Mouse (Mus musculus) inflammation-experienced regulatory T-cells, adult 6 months (primary cell): Measurements from ENCODE around the gene Eif4a2. TPM values are rescaled to one million over a fixed set of nuclear protein-coding genes. Genes with fewer than 3 reads are reported as not detected.

Source experiments
- ATAC-seq: one replicate; pipeline ENCODE4 v1.8.0; 2017
- polyA plus RNA-seq, 3 experiments: library from polyadenylated mRNA; unstranded; fragments of 100-300 nt; shearing (Covaris generic); gene quantifications; one replicate each; pipeline ENCODE4 v1.2.1; 2017

Gene Eif4a2
- polyA plus RNA-seq, 3 experiments from 2014 or later, result 438 to 692 (median 649) TPM

DNA sequence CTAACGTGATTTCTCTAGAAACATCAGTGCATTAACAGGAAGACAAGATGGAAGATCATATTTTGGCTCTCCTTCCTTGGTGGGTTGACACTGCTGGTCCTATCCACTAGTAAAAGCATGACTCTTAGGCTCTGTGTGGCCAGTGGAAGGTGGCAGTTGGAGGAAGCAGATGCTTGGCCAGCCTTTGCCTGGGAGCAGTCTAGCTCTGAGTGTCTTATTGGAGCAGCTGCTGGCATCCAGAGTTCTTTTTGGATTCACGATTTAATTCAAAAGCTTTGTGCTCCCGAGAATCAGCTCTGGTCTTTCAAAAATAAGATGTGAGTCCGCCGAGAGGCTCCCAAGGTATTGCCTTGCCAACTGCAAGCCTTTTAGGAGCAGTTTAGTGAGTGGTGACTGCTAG lies 38.0 kb downstream of the Eif4a2 start:
- ATAC-seq, result no peak

DNA sequence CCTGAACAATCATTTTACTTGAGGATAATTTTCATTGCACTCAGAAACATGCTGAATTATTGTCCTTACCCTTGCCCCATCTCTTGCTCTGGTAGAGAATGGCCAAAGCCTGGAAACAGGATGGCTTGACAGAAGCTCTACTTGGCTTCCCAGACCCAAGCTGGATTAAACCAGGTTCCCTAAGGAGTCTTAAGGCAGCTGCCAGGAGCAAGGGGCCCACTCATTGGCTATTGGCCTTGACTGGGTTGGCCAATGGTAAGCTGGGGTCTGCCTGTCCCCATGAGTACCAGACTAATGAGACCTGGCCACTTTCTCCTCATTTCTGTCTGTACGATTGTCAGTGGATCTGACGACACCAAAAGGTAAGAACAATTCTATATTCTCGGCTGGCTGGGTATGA lies 39.0 kb downstream of the Eif4a2 start, which contains the start of gene Adipoq:
TSS of gene Adipoq (plus strand) at position 257 of the 400 bp plus-strand sequence.
- ATAC-seq, result no peak

DNA sequence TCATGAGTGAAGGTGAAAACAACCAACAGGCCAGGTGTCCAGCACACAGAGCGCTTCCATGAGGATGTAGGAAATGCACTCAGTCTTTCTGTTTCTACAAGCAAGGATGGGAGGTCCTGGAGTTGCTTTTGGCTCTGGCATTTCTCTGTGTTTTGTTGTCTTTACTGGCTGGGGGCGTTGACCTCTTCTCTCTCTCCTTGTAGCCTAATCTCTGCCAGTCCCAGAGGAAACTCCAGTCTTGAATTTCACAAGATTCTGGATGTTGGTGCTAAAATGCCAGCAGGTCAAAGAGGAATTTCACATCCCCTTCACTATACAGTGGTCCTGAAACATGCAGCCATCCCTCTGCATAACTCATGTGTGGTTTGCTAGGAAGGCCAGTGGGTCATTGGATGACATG lies 41.7 kb downstream of the Eif4a2 start:
- ATAC-seq, result no peak

DNA sequence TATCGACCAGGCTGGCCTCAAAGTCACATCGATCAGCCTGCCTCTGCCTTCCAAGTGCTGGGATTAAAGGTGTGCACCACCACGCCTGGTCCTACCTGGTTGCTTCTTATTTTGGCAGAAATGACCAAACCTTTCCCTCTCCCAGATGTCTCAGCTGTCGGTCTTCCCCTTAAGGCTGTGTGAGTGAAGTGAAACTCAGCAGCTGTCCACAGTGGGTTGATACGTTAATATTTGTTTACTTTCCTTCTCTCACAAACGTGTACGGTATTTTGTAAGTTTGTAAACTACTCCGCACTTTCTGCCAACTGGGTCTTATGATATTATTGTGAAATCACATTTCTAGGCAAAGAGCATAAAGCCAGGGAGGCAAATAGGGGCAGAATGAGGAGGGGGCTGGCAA lies 42.2 kb downstream of the Eif4a2 start:
- no peak for ATAC-seq

DNA sequence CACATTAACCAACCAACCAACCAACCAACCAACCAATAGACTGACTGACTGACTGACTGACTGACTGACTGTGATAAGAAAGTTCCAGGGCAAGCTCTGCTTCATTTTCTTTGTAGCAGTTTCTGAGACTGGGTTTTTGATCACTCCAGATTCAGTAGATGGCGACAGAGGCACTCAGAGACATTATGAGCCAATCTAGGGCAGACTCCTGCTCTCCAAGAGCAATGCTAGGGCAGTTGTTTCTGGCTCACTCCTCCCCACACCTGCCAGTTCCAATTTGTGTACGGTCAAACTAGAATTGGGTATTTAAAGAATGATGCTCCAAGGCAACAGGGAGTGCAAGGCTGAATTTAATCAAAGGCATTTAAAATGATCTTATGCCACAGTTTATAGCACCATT lies 44.2 kb downstream of the Eif4a2 start:
- peak; percentile 83 for ATAC-seq

DNA sequence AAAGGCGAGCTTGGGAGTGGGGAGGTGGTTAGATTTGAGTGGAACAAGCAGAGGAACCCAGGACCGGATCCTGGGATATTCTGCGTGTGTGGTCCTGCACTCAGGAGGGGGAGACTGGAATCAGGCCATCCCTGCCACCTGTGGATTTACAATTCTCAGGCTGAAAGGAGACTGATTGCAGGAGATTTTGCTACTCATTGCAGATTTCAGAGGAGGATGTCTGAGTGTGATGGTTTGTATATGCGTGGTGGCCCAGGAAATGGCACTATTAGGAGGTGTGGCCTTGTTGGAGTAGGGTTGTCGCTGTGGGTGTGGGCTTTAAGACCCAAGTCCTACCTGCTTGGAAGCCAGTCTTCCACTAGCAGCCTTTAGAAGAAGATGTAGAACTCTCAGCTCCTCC lies 47.0 kb downstream of the Eif4a2 start:
- ATAC-seq, result peak; percentile 42

DNA sequence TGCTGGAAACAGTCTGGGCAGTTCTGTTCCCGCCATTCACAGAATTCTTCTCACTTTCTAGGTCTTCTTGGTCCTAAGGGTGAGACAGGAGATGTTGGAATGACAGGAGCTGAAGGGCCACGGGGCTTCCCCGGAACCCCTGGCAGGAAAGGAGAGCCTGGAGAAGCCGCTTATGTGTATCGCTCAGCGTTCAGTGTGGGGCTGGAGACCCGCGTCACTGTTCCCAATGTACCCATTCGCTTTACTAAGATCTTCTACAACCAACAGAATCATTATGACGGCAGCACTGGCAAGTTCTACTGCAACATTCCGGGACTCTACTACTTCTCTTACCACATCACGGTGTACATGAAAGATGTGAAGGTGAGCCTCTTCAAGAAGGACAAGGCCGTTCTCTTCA lies 49.8 kb downstream of the Eif4a2 start:
- ATAC-seq, result no peak

DNA sequence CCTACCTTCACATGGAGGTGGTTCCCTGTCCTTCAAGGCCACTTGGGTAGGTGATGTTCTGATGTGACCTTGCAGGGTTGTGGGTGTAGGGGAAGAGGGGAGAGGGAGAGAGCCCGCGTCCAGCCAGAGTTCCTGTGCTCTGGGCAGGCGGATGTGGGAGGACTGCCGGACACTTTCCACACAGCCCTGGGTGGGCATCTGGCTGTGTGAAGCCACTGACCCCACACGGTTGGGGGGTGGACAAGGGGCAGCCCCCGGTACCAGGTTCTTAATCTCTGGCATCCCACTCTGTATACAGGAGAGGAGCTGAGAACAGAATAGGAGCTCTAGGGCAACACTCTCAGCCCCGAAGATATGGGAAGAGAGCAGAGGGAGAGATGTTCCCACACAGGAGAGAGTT lies 51.0 kb downstream of the Eif4a2 start:
- no peak for ATAC-seq

DNA sequence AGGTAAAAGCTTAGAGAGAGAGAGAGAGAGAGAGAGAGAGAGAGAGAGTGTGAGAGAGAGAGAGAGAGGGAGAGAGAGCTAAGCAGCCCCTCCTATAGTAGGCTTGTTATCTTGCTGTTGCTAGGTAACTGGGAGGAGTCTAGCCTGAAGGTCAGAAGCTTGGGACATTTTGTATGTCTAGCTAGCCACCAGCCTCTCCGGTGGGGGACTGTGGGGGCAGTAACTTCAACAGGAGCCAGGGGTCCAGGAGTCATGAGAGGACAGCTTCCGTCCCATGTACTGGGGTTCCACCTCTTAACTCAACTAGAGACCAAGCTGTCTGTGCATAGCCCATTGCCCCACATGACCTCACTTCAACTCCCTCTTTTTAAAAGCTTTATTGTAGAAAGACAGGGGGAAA lies 51.7 kb downstream of the Eif4a2 start:
- no peak for ATAC-seq

DNA sequence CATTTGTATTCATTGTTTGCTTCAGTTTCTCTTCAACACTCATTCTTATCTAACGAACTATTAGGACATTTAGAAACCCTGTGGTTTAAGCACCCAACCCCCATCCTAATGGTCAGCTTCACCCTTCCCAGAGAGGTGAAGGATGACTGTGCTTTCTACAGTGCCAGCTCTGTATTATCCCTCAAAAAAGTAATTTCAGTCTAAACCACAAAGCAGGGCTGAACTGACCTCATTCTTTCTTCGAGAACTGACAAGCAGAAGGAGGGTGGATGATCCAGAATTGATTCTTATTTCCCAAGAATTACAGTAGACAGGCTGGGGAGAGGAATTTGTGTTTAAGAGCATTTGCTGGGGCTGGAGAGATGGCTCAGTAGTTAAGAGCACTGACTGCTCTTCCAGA lies 52.5 kb downstream of the Eif4a2 start:
- ATAC-seq, result no peak

DNA sequence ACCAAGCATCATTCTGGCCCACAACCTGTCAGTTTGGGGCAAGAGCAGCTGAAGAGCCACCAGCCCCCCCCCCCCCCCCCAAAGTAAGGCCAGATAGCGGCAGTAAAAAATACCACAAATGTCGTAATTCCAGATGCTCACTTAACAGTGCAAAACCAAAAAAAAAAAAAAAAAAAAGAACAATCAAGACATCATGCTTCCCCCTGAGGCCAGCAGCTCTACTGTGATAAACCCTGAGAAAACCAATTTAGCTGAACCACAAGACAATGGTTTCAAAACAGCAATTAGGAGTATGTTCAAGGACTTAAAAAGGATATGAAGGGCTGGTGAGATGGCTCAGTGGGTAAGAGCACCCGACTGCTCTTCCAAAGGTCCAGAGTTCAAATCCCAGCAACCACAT lies 54.9 kb downstream of the Eif4a2 start:
- no peak for ATAC-seq

Other genes with a start within 250 kb of the Eif4a2 start
- gene Tbccd1, start 249.8 kb upstream of the Eif4a2 start, polyA plus RNA-seq, result 10 to 100 TPM; 17.4 to 21.0 (median 19.4) TPM
- gene Dnajb11, start 249.6 kb upstream of the Eif4a2 start, polyA plus RNA-seq, result 10 to 100 TPM; 43.0 to 79.0 (median 48.2) TPM
- gene Ahsg, start 216.2 kb upstream of the Eif4a2 start, polyA plus RNA-seq, result not detected
- under 1 TPM in 1 of 3 experiments, not detected in 2; 0.91 TPM for gene Fetub, start 189.1 kb upstream of the Eif4a2 start, polyA plus RNA-seq
- gene Hrg, start 156.4 kb upstream of the Eif4a2 start, polyA plus RNA-seq, result not detected
- not detected for gene Kng2, start 78.0 kb upstream of the Eif4a2 start, polyA plus RNA-seq
- gene Kng1, start 49.6 kb upstream of the Eif4a2 start, polyA plus RNA-seq, result not detected
- 100 to 1,000 TPM in 1 of 3 experiments, 10 to 100 TPM in 2; 34.3 to 110 (median 50.4) TPM for gene Rfc4, start 20.3 kb downstream of the Eif4a2 start, polyA plus RNA-seq
- under 1 TPM in 2 of 3 experiments, not detected in 1; 0.46 to 0.95 TPM for gene Adipoq, start 39.1 kb downstream of the Eif4a2 start, polyA plus RNA-seq
- gene St6gal1, start 117.3 kb downstream of the Eif4a2 start, polyA plus RNA-seq, result 10 to 100 TPM; 24.7 to 67.7 (median 66.3) TPM